Mouse (Mus musculus): ENCODE results near the gene Prcd.
"Not testable (repeated sequence)": the region's sequence is repeated elsewhere in the genome, so short reads cannot be mapped to it uniquely, and the experiment has no call there.

Prcd gene

DNA sequence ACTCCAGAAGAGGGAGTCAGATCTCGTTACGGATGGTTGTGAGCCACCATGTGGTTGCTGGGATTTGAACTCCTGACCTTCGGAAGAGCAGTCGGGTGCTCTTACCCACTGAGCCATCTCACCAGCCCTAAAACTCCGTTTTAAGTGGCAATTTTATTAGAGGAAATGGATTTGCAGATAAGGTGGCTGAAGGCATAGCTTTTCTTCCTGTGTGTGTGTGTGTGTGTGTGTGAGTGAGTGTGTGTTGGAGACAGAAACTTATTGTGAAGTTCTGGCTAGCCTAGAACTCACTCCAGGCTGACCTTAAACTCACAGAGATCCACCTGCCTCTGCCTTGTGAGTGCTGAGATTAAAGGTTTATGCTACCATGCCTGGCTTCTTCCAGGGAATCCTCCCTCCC is 13.7 kb downstream of the Prcd start:
- in situ Hi-C loops (cut with MboI; ENCODE audit: low sequenced_read_pairs), result not testable (repeated sequence)

DNA sequence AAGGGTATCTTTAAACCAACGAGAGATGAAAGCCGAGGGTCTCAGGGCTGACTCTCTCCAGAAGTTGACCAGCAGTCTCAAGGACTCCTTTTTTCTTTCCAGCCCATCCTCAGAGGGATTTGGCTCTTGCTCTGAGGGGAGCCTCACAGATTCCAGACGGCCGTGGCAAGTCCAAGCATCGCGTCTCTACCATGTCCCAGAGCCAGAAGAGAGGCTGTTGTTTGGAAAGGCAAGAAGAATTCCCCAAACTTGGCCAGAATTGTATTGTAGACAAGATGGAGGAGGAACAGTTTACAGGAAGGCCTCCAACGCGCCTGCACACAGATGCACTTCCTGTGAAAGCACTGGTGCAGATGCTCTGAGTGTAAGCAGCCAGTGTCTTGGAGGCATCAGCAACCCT is 14.6 kb downstream of the Prcd start:
- in situ Hi-C loops (cut with MboI; ENCODE audit: low sequenced_read_pairs), result no loop called here

DNA sequence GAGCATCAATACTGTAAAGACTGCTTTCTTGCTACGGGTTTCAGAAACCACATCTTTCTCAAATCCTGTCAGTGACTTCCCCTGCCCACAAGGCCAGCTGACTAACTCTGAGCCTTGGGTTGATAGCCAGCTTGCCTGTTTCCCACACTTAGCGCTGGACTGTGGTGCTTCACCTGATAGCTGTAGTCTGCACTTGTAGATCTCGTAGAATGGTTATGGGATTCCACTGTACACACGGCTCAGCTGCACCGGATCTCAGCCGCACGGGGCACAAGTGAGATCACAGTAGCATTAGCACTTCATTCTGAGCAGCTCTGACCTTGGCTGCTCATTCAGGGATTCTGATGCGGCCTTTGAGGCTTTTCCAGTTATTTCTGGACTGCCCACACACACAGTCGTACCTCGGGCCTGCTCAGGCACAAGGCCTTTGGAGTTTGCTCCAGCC is 15.1 kb downstream of the Prcd start:
- in situ Hi-C loops (cut with MboI; ENCODE audit: low sequenced_read_pairs), result no loop called here

DNA sequence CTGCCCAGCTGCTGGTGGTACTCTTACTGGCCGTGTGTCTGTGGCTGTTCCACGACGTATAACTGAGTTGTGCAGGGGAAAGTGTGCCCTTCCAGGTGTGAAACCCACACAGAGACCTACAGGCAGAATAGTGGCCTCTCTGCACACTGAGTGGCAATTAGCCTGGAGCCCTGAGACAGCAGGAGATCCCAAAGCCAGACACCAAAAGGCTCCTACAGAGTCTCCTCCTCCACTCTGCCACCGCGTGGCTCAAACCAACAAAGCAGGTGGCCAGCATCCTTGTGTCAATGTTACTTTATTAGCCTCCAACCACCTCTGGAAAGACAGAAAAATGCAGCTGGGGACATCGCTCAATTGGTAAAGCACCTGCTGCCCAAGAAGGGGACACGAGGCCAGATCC is 15.5 kb downstream of the Prcd start:
- in situ Hi-C loops (cut with MboI; ENCODE audit: low sequenced_read_pairs), result no loop called here

DNA sequence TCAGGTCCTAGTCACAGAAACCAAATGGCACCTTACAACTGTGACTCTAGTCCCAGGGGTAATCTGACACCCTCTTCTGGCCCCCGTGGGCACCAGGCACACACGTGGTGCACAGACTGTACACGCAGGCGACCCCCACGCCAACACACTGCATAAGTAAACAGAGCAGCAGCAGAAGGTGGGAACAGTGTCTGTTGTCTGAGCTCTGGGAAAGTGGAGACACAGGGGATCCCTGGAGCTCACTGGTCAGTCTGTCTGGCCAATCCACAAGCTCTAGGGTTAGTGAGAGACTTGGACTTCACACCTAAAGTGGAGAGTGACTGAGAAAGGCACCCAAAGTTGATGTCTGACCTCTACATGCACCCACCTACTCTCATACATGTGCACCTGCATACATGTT is 16.0 kb downstream of the Prcd start:
- in situ Hi-C loops (cut with MboI; ENCODE audit: low sequenced_read_pairs), result no loop called here

DNA sequence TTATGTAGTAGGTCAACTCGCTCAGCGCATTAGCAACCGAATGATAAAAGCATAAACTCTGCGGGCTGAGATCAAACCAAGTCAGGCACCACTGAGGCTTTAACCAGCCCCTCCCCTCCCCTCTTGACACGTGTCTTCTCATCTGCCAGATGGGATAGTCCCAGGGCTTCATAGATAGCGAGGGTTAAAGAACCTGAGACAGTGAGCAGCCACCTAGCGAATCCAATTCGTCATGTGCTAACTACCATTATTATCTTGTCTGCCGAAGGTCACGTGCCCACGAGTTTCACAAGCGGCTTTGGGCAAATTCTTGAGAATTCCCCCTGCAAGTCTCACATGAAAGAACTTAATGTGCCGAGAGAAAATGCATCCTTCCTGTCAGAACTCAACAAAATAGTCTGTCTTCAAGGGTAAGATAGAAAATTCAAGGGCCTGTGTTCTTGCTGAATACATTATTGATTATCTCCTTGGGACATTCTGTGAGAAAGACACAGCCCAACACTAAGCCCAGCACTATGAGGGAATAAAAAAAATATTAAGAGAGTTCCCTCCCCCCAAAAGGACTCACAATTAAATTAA is 16.5 kb downstream of the Prcd start:
- in situ Hi-C loops (cut with MboI; ENCODE audit: low sequenced_read_pairs), result no loop called here

DNA sequence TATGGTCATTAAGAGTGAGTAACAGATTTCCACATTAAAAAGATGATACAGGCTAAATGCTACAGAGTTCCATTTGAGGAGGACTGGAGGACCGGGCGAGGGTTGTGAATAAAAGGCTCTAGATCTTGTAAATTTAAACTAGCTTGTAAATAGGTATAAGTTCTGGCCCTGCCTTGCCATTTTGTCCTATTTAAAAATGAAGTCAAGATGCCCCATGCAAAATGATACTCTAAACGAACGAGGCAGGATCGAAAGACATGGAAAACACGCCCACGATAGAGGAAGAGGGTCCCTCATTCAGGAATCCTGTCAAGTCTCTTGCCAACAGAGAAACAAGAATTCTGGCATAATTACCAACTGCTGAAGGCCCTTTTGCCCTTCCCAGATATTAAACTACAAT is 17.1 kb downstream of the Prcd start:
- in situ Hi-C loops (cut with MboI; ENCODE audit: low sequenced_read_pairs), result no loop called here

DNA sequence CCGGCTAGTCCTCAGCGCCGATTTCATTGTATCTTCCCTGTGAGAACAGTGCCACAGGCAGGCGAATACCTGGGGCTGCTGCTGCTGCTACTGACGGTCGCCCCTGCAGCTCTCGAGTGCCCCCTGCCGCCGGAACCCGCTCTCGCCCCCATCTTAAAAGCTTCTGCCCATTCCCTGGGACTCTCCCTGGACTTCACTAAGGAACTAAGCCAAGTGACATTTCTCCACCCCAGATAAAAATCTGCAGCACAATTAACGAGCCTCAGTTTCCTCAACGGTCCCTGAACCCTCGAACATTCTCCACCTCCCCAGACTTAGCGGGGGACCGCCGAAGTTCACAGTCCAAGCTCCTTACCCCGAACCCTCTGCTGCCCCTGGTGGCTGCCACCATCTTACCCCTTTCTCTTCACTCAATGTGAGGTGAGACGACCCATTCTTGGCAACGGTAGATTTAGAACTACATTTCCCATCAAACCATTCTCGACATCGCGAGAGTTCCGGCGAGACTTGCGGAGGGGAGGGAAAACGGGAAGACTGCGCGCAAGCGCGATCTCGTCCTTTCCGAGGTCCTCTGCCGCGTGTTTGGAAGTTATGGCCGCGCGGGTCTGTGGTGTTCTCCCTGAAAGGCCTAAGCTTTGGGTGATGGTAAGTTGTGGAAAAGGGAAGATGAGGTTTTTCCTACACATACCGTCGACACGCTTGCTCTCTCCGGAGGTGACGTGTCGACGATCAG is 17.9 kb downstream of the Prcd start:
- in situ Hi-C loops (cut with MboI; ENCODE audit: low sequenced_read_pairs), result no loop called here

DNA sequence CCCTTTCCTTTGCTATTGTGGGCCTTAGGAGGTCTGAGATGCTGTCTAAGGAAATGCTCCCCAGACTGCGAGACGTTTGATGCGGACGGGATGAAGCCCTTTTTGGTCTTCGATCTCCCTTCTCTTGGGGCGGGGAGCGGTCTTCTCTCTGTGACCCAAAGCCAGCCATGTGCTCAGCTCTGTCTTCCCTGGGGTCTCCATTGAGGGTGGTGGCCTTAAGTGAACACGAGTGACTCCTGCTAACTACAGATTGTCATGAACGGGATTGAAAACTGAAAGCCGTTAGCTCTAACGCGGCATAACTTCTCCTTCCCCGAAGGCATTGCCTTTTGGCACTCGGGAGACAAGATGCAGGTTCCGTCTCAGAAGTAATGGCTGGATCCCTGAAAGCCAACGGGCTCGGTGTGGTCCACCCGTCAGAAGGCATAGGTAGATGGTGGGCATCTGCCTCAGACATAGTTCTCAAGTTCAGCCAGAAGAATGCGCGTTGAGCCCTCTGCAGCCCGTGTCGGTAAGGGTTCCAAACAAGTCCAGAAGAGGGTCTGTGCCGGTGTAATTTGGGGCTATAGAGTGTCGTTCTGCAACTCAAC is 18.6 kb downstream of the Prcd start:
- in situ Hi-C loops (cut with MboI; ENCODE audit: low sequenced_read_pairs), result no loop called here

DNA sequence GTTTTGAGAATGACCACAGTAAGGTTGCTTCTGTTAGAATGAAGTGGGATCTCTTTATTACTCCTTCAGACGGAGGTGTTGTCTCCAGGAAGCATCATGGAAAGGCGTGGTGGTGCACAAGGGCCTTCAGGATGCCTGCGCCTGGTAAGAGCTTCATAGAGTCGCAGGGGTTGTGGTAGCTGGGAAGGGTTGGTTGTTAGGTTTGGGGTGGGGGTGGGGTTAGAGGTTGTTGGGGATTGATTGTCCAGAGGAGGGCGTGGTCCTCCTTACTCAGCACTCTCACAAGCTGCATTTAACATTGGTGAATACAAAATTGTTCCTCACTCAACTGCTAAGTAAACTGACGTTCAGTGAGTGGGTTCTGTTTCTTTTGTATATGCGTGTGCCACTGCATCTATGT is 19.3 kb downstream of the Prcd start:
- in situ Hi-C loops (cut with MboI; ENCODE audit: low sequenced_read_pairs), result no loop called here

DNA sequence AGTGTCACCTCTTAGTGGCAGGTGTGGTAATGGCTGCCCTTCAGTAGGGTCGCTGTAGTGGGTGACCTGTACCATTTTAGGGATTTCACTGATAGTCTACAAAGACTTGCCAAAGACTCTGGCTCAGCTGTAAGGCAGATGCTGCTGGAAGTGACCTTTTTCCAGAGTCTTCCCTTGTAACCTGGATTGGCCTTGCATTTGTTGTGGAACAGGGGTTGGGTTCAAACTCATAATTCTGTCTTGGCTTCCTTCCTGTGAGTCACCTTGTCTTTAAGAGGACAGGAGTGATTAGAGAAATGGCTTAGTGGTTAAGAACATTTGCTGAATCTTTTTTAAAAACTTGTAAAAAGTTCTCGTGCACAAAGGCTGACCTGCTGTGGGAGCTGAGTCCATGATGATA is 20.1 kb downstream of the Prcd start:
- in situ Hi-C loops (cut with MboI; ENCODE audit: low sequenced_read_pairs), result no loop called here

DNA sequence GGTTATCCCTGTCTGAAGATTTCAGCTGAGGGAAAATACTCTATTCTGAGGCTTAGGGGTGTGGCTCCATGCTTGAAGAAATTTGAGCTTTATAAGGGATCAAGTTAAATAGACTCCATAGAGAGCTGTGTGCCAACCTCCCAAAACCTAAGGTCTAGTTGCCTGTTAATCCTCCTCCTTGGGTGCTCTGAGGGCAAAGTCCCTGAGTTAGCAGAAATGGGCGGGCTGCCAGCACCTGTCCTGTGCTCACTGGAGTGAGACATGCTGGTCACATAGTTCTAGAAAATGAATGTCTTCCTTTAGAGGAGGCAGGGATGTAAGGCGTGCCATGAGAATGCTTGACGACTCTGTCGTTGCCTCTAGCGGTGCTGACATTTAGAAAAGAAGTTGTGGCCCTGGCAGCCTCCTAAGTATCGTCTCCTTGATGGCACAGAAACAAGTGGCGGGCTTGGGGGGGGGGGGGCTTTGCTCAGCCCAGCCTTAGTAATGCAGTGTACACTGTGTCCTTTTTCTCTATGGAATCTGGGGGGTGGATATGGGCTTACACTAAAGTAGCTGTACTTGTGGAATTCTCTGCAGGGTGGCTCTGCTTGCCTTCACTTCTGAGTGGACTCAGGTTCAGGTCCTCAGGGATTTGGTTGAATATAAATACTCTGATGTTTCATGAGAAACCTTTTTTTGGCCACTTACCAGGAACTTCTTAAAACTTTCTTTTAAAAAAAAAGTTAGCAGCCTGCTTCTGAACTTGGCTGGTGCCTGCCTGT is 21.5 kb downstream of the Prcd start:
- in situ Hi-C loops (cut with MboI; ENCODE audit: low sequenced_read_pairs), result no loop called here

DNA sequence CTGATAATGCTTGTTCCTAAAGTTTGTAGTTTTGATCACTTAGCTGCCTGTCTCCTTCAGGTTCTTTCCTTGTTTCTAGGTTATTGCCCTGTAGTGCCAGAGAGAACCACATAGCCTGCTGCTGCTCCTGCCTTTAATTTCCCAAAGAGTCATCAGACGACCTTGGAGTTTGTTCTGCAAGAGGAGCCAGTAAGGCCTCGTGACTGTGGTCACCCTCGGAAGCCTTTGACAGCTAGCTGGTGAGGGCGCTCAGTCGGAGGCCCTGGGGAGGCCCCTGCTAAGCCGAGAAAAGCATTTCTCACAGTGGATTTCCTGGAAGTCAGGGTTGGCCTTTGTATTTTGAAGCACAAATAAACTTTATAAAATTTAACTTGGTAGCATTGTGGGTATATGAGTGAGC is 22.1 kb downstream of the Prcd start:
- in situ Hi-C loops (cut with MboI; ENCODE audit: low sequenced_read_pairs), result not testable (repeated sequence)

DNA sequence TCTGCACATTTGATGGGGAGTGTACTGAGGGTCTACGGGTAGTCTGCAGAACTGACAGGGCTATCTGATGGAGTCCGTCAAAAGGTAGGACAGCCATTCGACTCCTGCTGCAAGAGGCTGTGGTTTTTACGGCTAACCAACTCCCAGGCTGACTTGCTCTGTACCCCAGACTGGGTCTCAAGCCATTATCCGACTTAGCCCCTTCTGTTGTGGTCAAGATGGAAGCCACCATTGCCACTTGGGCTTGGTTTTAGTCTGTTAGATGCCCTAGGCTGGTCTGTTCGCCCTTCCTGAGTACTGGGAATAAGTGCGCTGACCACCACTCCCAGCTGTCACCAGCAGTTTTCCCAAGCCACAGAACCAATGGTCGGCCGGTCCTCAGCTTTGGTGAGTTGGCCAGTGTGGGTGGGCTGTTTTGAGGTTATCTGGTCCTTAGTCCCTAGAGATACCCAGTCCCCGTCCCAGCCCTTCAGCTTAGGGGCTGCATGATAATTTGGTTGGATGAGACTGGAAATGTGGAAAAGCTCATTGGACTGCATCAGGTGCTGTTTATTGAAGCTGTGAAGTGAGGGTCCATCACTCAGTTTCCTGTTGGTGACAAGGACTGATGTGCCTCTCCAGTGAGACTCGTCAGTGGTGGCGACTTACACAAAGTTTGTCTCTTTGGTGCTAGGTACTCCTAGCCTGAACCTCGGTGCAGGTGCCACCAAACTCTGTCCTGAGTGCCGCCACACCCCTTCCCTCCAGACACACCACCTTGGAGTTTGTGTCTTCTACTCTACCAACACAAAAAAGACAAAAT is 23.0 kb downstream of the Prcd start:
- in situ Hi-C loops (cut with MboI; ENCODE audit: low sequenced_read_pairs), result no loop called here

DNA sequence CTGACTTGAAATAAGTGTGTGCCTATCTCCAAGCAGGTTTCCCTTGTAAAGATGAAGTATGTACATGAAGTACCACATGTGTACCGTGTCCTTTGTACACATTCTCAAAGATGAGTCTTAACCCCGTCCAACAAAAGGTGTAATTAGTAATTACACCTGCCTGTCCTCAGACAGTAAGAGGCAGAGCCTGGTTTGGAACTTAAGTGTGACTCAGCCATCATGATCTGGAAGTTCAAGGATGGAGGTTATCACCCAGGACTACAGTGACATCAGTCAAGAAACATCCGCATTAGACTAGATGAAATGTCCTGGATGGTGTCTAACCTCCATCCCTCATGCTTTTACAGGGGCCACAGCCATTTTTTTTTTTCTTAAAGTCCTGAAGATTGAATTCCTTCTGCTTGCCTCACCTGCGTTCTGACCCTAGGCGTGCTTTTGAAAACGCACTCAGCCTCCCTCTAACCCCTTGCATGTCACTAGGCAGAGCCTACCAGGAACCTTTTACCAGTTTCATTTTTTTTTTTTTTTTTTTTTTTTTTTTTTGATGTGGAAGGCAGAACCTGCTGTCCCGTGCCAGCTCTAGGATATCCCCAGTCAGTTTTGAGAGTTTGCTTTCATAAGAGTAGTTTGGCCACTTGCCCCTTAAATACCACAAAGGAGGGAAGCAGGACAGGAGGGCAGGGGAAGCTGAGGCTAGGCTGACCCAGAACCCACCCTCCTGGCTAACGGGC is 24.5 kb downstream of the Prcd start:
- in situ Hi-C loops (cut with MboI; ENCODE audit: low sequenced_read_pairs), result no loop called here

DNA sequence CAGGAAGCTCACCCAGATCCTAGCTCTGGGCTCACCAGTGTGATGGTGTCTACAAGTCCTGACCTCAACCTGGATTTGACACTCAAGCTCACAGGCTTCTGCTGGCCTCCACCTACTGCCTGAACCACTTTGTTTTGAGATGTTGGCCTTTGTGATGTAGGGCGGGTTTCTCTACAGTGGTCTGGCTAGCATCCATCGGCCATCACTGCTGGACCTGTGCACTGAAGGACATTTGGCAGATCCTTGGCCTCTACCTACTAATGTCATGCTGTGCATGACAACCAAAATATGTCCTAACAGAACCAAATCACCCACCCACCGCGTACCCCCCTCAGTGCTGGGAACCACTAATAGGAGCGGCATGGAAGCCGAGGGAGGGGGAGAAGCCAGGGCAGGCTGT is 25.8 kb downstream of the Prcd start:
- in situ Hi-C loops (cut with MboI; ENCODE audit: low sequenced_read_pairs), result no loop called here

DNA sequence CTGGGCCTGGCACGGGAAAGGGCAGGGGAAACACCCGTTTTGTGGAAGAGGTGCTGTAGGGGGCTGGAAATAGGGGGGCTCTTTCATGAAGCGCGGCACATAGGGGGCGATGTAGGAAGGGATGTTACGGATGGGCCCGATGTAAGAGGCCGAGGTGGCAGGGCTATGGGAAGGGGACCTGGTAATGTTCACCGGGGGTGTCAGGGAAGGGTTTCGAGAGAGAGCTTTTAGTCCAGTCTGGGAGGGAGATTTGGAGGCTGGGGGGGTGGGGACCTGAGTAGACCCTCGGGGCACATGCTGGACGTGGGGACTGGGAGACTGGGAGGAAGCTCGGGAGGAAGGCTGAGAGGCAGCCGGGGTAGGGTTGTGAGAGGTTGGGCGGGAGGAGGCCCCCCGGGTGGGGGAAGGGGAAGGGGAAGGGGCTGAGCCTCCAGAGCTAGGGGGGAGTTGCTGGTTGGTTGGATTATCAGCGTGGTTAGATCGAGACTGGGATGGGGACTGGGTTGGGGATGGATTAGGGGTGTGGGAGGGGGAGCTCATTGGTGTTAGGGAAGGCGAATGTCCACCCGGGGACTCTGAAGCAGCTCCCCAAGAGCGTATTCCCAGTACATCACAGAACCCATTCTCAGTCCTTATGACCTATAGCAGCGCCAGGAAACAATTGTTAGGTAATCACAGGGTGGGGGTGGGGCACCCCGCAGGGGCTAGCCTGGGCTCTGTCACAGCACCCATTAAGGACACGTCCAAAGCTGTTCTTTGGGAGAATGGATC is 27.2 kb downstream of the Prcd start:
- in situ Hi-C loops (cut with MboI; ENCODE audit: low sequenced_read_pairs), result no loop called here

DNA sequence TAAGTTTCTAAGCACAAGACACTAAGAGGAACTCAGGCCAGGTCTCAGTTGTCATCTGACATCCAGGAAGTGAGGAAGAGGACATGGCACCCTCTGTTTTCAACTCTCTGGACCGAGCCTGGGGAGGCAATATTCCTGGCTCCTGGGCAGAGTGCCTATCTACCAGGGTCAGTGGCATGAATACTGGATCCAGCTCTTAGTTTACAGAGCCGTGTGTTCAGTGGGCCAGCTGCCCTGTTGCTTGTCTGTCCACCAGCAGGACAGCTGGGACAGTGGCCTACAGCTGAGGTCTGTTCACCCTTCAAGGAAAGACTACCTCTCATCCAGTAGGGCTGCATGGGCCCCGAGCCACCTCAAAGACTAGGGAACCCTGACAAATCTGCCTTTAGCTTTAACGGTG is 27.8 kb downstream of the Prcd start:
- in situ Hi-C loops (cut with MboI; ENCODE audit: low sequenced_read_pairs), result no loop called here

DNA sequence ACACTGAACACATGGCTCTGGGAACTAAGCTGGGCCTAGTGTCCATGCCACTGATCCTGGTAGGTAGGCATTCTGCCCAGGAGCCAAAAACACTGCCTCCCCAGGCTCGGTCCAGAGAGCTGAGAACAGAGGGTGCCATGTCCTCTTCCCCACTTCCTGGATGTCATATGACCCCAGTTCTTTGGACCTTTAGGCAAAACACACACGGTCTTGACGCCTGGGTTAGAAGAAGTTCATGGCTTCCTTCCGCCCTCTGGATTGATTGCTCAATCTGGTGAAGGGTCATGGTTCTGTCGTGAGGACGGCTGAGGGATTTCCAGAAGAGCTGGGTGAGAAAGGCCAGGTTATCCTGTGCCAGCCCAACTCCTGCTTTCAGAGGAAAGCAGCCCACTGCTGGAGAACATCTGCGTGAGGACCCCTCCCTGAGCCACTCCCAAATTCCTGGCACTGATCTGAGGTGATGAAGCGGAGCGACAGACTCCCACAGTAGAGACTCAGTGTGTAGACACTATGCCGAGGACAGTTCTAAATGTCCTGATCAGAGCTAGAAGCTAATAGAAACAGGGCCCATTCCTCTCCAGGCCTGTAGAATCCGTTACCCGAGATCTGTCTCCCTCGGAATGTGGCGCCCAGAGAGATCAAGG is 29.3 kb downstream of the Prcd start:
- in situ Hi-C loops (cut with MboI; ENCODE audit: low sequenced_read_pairs), result no loop called here
